Mouse (Mus musculus): ENCODE measurements around the gene Pip5k1b. TPM values are rescaled to one million over a fixed set of nuclear protein-coding genes. Genes with fewer than 3 reads are reported as not detected.

Gene Pip5k1b
- polyA plus RNA-seq, 1 experiment from 2014 or later, result 0.11 TPM

DNA sequence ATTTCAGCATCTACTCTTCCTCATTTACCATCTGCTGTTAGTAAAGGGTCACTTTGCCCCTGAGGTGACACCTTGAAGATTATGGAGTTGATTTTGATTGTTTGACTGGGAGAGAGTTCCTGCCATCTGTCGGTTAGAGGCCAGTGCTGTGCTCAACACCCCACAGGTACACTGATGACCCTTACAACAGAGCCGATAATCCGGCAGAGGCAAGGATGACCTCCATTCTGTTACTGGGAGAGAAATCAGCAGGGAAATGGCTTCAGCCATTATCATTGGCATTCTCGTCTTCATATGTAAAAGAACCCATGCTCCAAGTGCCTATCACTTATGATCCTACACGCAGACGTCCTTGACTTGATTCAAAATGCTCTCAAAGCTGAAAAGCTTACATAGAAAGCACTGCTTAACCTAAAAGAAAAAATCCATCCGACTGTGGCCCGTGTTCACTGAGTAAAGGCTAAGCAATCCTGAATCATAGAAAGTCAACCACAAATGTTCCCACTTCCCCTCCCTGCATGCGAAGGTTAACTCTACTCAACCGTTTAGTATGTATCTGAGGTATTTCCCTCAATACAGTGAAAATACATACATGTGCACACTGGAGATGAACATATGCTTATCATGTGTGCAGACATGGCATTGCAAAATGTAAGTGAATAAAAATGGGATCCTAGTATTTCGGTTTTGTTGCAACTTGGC is 146.7 kb downstream of the Pip5k1b start:
- H3K27ac ChIP-seq, result no peak overlapping the region
- H3K36me3 ChIP-seq (ENCODE audit: inconsistent target), result no peaks in the 10 kb centered on the region
- no peak overlapping the region for H3K4me3 ChIP-seq (ENCODE audit: inconsistent target)
- 62% methylated on average over 11 of the region's 11 CpGs for whole genome bisulfite sequencing (ENCODE audit: missing documents)
- no peaks in the 10 kb centered on the region for H3K79me2 ChIP-seq (ENCODE audit: inconsistent target)

DNA sequence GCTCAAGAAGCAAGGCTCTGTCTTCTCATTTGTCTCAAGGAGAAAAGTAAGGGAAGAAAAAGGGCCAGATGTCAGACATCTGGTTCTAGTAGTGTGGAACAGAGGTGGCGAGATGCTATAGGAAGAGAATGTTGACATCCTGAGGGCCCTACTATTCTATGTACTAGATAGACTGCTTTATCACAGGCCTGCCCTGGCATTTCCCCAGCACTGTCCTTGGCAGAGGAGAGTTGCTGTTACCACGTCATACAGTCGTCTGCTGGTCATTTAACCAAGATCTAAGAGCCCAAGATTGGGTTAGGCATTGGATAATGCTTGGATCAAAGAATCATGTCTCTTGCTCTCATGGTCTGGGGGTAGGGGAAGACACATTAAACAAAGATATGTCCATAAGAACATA is 151.0 kb downstream of the Pip5k1b start:
- H3K79me2 ChIP-seq (ENCODE audit: inconsistent target), result no peaks in the 10 kb centered on the region
- no peak overlapping the region for H3K27ac ChIP-seq
- no peak overlapping the region for H3K4me3 ChIP-seq (ENCODE audit: inconsistent target)
- WGBS (ENCODE audit: missing documents), result 92% methylated on average over 3 of the region's 3 CpGs
- no peaks in the 10 kb centered on the region for H3K36me3 ChIP-seq (ENCODE audit: inconsistent target)

DNA sequence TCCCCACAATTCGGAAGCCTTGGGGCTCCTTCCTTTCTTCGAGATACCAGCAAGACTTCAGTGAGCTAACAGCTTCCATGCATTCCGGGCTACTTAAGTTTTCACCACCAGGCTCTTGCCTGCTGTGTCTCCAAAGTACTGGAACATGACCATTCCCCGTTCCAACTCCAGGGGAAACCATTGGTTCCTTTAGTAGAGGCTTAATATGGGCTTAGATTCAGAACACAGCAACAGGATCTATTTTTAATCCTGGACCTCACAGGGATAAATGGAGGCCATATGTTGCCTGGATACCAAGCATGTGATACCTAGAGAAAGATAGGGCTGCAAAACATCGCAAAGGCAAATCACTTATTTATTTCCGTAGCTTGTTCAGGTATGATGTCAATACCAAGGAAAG is 152.4 kb downstream of the Pip5k1b start:
- no peak overlapping the region for H3K27ac ChIP-seq
- no peak overlapping the region for H3K4me3 ChIP-seq (ENCODE audit: inconsistent target)
- no peaks in the 10 kb centered on the region for H3K36me3 ChIP-seq (ENCODE audit: inconsistent target)
- no peaks in the 10 kb centered on the region for H3K79me2 ChIP-seq (ENCODE audit: inconsistent target)
- 94% methylated on average over 6 of the region's 6 CpGs for WGBS (ENCODE audit: missing documents)

DNA sequence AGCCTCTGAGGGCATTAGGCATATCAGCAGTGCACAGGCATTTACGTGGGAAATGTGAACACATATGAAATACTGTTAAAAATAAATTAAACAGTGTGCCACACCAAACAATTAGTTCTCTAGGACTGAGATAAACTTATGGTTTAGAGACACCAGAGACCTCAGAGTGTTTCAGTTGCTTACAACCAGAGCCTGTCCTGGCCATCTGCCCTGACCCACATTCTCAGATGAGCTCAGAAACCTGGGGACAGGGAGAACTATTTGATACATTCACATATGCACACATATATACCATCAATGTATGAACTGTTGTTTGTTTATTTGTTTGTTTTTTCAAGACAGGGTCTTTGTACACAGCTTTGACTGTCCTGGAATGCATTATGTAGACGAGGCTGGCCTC is 161.8 kb downstream of the Pip5k1b start:
- Histone ChIP-seq H3K79me2 (ENCODE audit: inconsistent target) (no peaks in the 10 kb centered on the region), H3K36me3 (ENCODE audit: inconsistent target) (no peaks in the 10 kb centered on the region)
- WGBS (ENCODE audit: missing documents), result 84% methylated on average over 2 of the region's 2 CpGs

DNA sequence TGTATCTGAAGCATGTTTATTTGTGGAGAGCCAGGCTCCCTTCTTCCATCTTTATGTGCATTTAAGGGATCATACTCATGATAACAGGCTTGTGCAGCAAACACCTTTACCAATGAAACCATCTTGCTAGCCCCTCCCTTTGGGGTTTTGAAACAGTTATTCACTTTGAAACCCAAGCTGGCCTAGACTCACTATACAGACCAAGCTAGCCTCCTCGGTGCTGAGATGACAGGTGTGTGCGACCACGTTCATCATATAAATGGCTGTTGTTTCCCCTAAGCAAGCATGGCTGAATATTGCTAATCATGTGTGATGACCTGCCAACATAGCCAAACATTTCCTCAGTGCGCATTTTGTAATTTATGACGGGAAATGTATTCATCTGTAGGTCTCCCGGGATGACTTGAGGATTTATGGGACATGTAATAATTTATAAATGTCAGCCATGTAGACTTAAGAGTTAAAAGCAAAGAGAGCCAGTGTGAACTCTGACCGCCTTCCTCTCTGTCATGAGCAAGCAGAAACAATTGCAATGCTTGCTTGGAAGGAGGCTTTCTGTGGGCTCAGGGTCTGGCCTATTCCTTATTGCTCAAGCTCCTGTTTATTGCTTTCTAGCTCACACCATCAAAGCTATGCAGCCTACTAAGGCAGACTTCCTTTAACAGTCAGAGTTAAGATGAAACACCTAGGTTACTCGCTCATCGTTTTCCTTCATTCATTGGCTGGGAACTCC is 164.0 kb downstream of the Pip5k1b start:
- Histone ChIP-seq H3K27ac (no peak overlapping the region), H3K79me2 (ENCODE audit: inconsistent target) (no peaks in the 10 kb centered on the region), H3K36me3 (ENCODE audit: inconsistent target) (no peaks in the 10 kb centered on the region), H3K4me3 (ENCODE audit: inconsistent target) (no peak overlapping the region)
- WGBS (ENCODE audit: missing documents), result 36% methylated on average over 9 of the region's 9 CpGs

More for the DNA sequence above, 161.8 kb downstream of the Pip5k1b start:
- Histone ChIP-seq H3K4me3 (ENCODE audit: inconsistent target) (no peak overlapping the region), H3K27ac (no peak overlapping the region)

DNA sequence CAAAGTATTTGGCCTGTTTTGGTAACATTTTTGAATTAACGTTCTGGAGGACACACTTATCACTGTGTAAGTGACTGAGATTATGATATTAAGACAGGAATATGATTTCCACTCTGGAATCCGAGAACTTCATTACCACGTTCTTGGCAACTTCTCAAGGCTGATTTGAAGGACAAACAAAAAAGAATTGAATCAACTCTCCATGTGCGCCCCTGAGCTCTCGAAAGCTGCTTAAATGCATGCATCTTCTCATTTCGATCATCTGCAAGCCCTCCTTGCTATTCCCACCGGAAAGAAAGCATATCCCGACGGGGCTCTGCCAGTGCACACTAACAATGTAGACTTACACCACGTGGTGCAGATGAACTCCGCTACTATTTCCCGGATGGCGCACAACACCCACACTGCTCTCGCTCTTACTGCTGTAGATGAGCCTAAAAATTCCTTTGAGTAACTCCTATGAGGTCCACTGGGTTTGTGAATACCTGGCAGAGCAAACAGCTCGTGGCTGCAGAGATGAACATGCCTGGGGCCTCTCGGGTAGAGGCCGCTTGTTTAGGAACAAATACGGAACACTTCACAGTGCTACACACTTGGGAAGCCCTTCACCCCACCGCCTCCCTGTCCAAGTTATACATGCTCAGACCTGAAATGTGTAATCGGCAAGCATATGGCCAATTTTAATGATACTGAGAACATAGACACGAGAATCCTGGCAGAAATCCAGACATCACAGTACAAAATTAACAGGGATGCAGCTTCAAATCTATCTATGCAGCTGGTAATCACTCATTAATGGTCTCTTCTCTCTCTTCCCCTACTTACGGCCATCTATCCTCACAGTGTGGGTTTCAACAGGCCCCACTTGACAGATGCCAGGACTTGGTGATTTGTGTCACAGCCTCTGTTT is 168.5 kb downstream of the Pip5k1b start:
- WGBS (ENCODE audit: missing documents), result 93% methylated on average over 22 of the region's 22 CpGs
- no peak overlapping the region for H3K27ac ChIP-seq
- H3K36me3 ChIP-seq (ENCODE audit: inconsistent target), result no peaks in the 10 kb centered on the region
- no peaks in the 10 kb centered on the region for H3K79me2 ChIP-seq (ENCODE audit: inconsistent target)
- no peak overlapping the region for H3K4me3 ChIP-seq (ENCODE audit: inconsistent target)

DNA sequence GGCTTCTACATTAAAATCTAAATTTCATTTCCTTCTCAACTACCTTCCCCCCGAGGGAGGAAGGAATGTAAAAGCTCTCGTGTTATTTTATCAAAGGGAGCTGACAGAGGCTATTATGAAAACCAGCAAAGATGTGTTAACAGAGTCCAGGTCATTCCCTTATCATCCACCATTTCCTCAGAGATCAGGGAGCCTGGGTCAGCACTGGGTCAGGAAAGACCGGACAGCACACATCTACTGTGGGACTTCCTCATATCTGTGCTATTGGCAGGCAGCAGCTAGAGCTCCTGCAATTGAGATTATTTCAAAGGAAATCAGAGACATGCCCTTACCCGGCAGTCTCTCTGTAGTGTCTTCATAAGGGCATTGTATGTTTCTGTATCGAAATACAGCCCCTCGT is 177.2 kb downstream of the Pip5k1b start:
- Histone ChIP-seq H3K4me3 (ENCODE audit: inconsistent target) (no peak overlapping the region), H3K79me2 (ENCODE audit: inconsistent target) (no peaks in the 10 kb centered on the region), H3K27ac (no peak overlapping the region), H3K36me3 (ENCODE audit: inconsistent target) (no peaks in the 10 kb centered on the region)
- 97% methylated on average over 6 of the region's 6 CpGs for WGBS (ENCODE audit: missing documents)

DNA sequence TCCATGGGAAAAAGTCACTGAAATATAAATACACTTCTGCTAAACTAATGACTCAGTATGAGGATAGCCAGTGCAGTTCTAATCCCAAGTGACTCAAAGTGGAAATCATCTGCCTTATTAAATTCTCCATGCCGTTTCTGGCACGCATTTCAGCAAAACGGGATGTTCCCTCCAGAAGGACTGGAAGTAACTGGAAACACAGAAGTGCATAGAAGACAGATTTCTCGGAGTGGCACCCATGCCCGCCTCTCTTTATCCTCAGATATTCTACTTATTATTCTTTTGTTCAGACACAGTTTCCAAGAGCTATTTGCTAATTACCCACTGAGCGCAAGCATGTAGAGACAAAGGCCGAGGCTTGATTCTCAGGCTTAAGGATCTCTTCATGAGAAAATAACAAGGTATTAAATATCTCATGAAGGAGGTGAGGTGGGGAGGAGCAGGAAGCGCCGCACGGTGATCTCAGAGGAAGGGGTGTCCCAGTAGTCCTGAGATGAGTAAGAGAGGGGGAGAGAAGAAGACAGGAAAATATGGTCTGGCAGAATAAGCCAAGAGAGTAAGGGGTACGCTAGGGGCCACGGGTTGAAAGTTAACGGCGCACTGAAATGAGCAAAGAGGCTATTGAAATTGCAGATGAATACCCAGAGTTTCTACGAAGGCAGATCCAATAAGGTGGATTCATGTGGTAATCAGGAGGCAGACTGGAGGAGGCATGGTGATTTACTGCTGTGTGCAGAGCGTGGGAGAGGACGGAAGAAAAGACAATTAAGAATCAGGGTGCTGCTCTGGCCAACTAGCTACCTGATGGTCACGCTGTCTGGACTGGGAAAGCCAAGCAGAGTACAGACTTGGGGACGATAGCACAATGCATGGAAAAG is 183.7 kb downstream of the Pip5k1b start:
- Histone ChIP-seq H3K36me3 (ENCODE audit: inconsistent target) (no peaks in the 10 kb centered on the region), H3K79me2 (ENCODE audit: inconsistent target) (no peaks in the 10 kb centered on the region), H3K27ac (no peak overlapping the region), H3K4me3 (ENCODE audit: inconsistent target) (no peak overlapping the region)
- WGBS (ENCODE audit: missing documents), result 92% methylated on average over 19 of the region's 19 CpGs

DNA sequence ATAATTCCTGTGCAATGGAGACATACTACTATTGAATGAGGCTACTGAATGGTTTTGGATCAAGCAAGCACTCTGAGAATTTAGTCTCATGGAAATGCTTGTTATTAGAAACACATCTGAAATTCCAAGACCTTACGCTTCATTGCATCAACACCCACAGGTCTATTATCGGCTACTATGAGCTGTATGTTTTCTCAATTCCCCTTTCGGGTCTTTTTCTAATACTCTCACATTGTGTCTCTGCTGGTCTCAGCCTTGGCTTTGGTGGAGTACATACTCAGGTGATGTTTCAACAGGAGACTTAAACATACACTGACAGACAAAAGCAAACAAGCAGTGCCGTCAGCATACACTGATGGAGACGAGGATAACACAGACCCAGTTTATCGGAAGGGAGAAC is 187.3 kb downstream of the Pip5k1b start:
- no peaks in the 10 kb centered on the region for H3K79me2 ChIP-seq (ENCODE audit: inconsistent target)
- 91% methylated on average over 6 of the region's 6 CpGs for WGBS (ENCODE audit: missing documents)
- H3K27ac ChIP-seq, result no peak overlapping the region
- H3K4me3 ChIP-seq (ENCODE audit: inconsistent target), result no peak overlapping the region
- H3K36me3 ChIP-seq (ENCODE audit: inconsistent target), result no peaks in the 10 kb centered on the region

DNA sequence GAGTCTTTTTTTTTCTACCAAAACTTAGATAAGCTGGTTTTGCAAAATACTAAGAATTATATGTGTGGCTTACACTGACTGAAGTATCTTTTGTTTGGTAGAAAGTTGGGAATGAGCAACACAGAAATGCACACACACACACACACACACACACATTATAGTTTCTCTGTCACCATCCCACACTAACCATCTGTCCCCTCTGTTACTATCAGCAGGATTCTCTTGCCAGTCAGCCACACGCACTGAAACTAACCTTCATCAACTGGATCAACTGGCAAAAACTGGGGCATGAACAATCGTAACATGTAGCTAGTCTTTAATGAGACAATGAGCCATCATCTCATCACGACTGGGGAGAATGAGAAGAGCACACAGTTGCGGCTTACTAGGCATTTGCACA is 187.9 kb downstream of the Pip5k1b start:
- Histone ChIP-seq H3K36me3 (ENCODE audit: inconsistent target) (no peaks in the 10 kb centered on the region), H3K27ac (no peak overlapping the region), H3K79me2 (ENCODE audit: inconsistent target) (no peaks in the 10 kb centered on the region), H3K4me3 (ENCODE audit: inconsistent target) (no peak overlapping the region)
- WGBS (ENCODE audit: missing documents), result 96% methylated on average over 4 of the region's 4 CpGs

DNA sequence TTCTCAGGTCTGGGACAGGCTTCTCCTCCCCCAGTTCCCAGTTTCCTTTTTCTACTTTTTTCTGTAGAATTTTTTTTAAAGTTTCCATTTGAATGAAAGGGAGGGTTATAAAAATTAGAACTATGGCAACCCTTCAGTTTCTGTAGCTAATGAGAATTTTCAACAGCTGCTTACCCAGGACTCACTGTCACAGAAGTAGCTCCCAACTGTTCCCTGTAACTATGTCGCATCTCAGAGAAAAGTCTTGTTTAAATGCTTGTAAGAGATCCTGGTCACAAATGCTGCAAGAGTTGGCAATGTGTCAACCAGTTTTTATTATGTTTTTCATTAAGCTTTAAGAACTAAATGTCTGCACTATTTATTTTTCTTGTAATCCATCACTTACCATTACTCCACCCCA is 188.9 kb downstream of the Pip5k1b start:
- 100% methylated on average over 1 of the region's 1 CpGs for WGBS (ENCODE audit: missing documents)
- Histone ChIP-seq H3K36me3 (ENCODE audit: inconsistent target) (no peaks in the 10 kb centered on the region), H3K4me3 (ENCODE audit: inconsistent target) (no peak overlapping the region), H3K27ac (no peak overlapping the region), H3K79me2 (ENCODE audit: inconsistent target) (no peaks in the 10 kb centered on the region)

DNA sequence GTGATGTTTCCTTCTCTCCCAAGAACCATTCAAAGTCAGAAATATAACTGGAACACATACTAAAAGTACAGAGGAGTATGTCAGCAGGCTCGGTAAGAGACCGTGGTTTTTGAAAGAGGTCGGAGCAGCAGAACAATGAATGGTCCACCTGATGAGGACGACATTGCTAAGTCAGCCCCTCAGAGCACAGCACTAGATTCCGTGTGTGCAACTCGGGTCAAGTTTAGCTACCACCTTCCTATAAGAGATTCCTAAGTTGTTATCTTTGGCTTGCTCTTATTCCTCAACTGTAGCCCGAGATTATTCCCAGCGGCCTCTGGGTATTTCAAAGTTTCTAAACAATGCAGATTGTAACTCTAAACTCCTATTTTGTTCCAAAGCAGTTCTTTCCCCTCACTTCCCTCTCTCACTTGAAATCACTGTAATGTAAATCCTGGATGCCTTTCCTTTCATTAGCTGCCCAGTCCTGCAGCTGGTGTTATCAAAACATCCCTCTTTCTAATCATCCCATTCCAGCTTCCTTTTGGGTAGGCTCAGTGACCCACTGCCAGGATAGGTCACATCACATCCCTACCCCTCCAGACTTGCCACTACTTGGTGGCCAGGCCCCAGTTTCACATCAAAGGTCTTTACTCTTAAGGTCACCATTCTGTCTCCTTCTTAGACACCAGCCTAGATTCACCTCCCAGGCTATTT is 192.9 kb downstream of the Pip5k1b start:
- H3K79me2 ChIP-seq (ENCODE audit: inconsistent target), result no peaks in the 10 kb centered on the region
- 96% methylated on average over 8 of the region's 8 CpGs for WGBS (ENCODE audit: missing documents)
- no peaks in the 10 kb centered on the region for H3K36me3 ChIP-seq (ENCODE audit: inconsistent target)
- no peak overlapping the region for H3K27ac ChIP-seq
- no peak overlapping the region for H3K4me3 ChIP-seq (ENCODE audit: inconsistent target)

DNA sequence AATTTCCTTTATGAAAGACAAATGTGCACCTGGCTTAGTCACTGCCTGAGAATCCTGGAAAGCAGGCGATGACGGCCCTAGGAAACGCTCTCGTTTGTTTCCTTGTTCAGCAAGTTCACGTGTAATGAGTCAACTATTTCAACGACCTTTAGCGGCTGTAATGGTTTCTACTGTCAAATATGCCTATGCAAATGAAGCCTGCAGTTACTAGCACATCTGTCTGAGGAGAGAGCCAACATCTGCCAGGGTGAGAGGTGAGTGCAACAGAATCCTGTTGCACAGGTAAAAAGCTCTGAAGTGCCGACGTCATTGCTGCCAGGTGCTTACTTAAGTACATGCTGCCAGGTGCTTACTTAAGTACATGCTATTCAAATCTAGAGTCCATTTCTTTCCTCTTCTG is 196.4 kb downstream of the Pip5k1b start:
- H3K79me2 ChIP-seq (ENCODE audit: inconsistent target), result no peaks in the 10 kb centered on the region
- H3K36me3 ChIP-seq (ENCODE audit: inconsistent target), result no peaks in the 10 kb centered on the region
- 93% methylated on average over 9 of the region's 9 CpGs for WGBS (ENCODE audit: missing documents)
- no peak overlapping the region for H3K27ac ChIP-seq
- no peak overlapping the region for H3K4me3 ChIP-seq (ENCODE audit: inconsistent target)
